Mouse (Mus musculus): Measurements from ENCODE around the gene Olfr1375. TPM values are rescaled to one million over a fixed set of nuclear protein-coding genes. Genes with fewer than 3 reads are reported as not detected.

The Olfr1375 gene
- total and polyA plus RNA-seq, 3 experiments: not detected

Other genes starting within 250 kb of the Olfr1375 start
- gene Zfp354c, start 220.4 kb upstream of the Olfr1375 start, total RNA-seq (2021): 1 to 10 TPM; 2.6 to 6.1 TPM
- gene Zfp354c, start 220.4 kb upstream of the Olfr1375 start, polyA plus RNA-seq (2012; rRNA removed): 0.40 and 0.62 TPM in 2 replicates
- gene Zfp879, start 206.6 kb upstream of the Olfr1375 start, total RNA-seq (2021): under 1 TPM; 0.69 to 0.93 TPM
- 0.03 and 0.10 TPM in 2 replicates for gene Zfp879, start 206.6 kb upstream of the Olfr1375 start, polyA plus RNA-seq (2012; rRNA removed)
- gene Grm6, start 197.4 kb upstream of the Olfr1375 start, total RNA-seq (2021): not detected
- gene Grm6, start 197.4 kb upstream of the Olfr1375 start, polyA plus RNA-seq (2012; rRNA removed): not detected in 2 replicates
- gene Zfp454, start 160.5 kb upstream of the Olfr1375 start, total RNA-seq (2021): 1 to 10 TPM; 2.6 to 4.9 TPM
- gene Zfp454, start 160.5 kb upstream of the Olfr1375 start, polyA plus RNA-seq (2012; rRNA removed): 0.11 and 0.32 TPM in 2 replicates
- 1 to 10 TPM; 6.5 to 7.9 TPM for gene Zfp2, start 131.9 kb upstream of the Olfr1375 start, total RNA-seq (2021)
- gene Zfp2, start 131.9 kb upstream of the Olfr1375 start, polyA plus RNA-seq (2012; rRNA removed): 0.71 and 0.96 TPM in 2 replicates
- gene Zfp354b, start 116.5 kb upstream of the Olfr1375 start, total RNA-seq (2021): 1 to 10 TPM; 2.7 to 3.0 TPM
- 0.06 and 0.11 TPM in 2 replicates for gene Zfp354b, start 116.5 kb upstream of the Olfr1375 start, polyA plus RNA-seq (2012; rRNA removed)
- not detected for gene 4933414I15Rik, start 104.3 kb upstream of the Olfr1375 start, total RNA-seq (2021)
- gene 4933414I15Rik, start 104.3 kb upstream of the Olfr1375 start, polyA plus RNA-seq (2012; rRNA removed): not detected in 2 replicates
- gene Prop1, start 94.3 kb upstream of the Olfr1375 start, total RNA-seq (2021): not detected
- gene Prop1, start 94.3 kb upstream of the Olfr1375 start, polyA plus RNA-seq (2012; rRNA removed): 0.09 and 0.20 TPM in 2 replicates
- gene Olfr1378, start 81.6 kb upstream of the Olfr1375 start, total RNA-seq (2021): not detected
- not detected in 2 replicates for gene Olfr1378, start 81.6 kb upstream of the Olfr1375 start, polyA plus RNA-seq (2012; rRNA removed)
- gene Olfr1377, start 66.1 kb upstream of the Olfr1375 start, total RNA-seq (2021): not detected
- gene Olfr1377, start 66.1 kb upstream of the Olfr1375 start, polyA plus RNA-seq (2012; rRNA removed): not detected in 2 replicates
- gene Olfr51, start 44.5 kb upstream of the Olfr1375 start, total RNA-seq (2021): not detected
- not detected in 2 replicates for gene Olfr51, start 44.5 kb upstream of the Olfr1375 start, polyA plus RNA-seq (2012; rRNA removed)
- under 1 TPM; 0.32 to 0.55 TPM for gene Olfr54, start 33.9 kb upstream of the Olfr1375 start, total RNA-seq (2021)
- gene Olfr54, start 33.9 kb upstream of the Olfr1375 start, polyA plus RNA-seq (2012; rRNA removed): 3.4 and 3.9 TPM in 2 replicates
- 1 to 10 TPM; 4.7 to 8.5 TPM for gene Zfp354a, start 11.1 kb downstream of the Olfr1375 start, total RNA-seq (2021)
- 0.47 and 0.70 TPM in 2 replicates for gene Zfp354a, start 11.1 kb downstream of the Olfr1375 start, polyA plus RNA-seq (2012; rRNA removed)
- gene Gm12569, start 172.4 kb downstream of the Olfr1375 start, total RNA-seq (2021): not detected
- gene Gm12569, start 172.4 kb downstream of the Olfr1375 start, polyA plus RNA-seq (2012; rRNA removed): not detected in 2 replicates
- 100 to 1,000 TPM in 1 of 2 experiments, 10 to 100 TPM in 1; 64.9 to 108 TPM for gene Clk4, start 213.6 kb downstream of the Olfr1375 start, total RNA-seq (2021)
- gene Clk4, start 213.6 kb downstream of the Olfr1375 start, polyA plus RNA-seq (2012; rRNA removed): 5.3 and 6.8 TPM in 2 replicates
- gene BC049762, start 214.9 kb downstream of the Olfr1375 start, total RNA-seq (2021): under 1 TPM in 1 of 2 experiments, not detected in 1; 0.46 TPM
- 0.57 TPM in 1 of 2 replicates, not detected in the other for gene BC049762, start 214.9 kb downstream of the Olfr1375 start, polyA plus RNA-seq (2012; rRNA removed)
- 1 to 10 TPM; 1.1 to 6.9 TPM for gene Col23a1, start 241.8 kb downstream of the Olfr1375 start, total RNA-seq (2021)
- 0.97 and 1.4 TPM in 2 replicates for gene Col23a1, start 241.8 kb downstream of the Olfr1375 start, polyA plus RNA-seq (2012; rRNA removed)